Mouse (Mus musculus): ENCODE results near the gene Slc38a8. TPM values are rescaled to one million over a fixed set of nuclear protein-coding genes. Genes with fewer than 3 reads are reported as not detected.

Gene Slc38a8
- total RNA-seq, 2 experiments from 2014 or later: 0.21 to 0.22 TPM

- DNase-seq (ENCODE audit: low spot score in 2 of 2): no peak
These were observed 14.4 kb downstream of the Slc38a8 start for GRCm38 (mm10) chr8:119487093-119487492.

- DNase-seq (ENCODE audit: low spot score in 2 of 2): no peak
These were observed 17.2 kb downstream of the Slc38a8 start for GRCm38 (mm10) chr8:119484145-119484896.

- no peak for DNase-seq (ENCODE audit: low spot score in 2 of 2)
These were observed 22.8 kb downstream of the Slc38a8 start for GRCm38 (mm10) chr8:119478684-119479083.

GRCm38 (mm10) chr8:119468091-119468490 is 33.4 kb downstream of the Slc38a8 start:
- no peak for DNase-seq (ENCODE audit: low spot score in 2 of 2)

- DNase-seq (ENCODE audit: low spot score in 2 of 2): no peak
These were observed 34.7 kb downstream of the Slc38a8 start for GRCm38 (mm10) chr8:119466794-119467193.

GRCm38 (mm10) chr8:119466105-119466504 is 35.4 kb downstream of the Slc38a8 start:
- DNase-seq (ENCODE audit: low spot score in 2 of 2): peak; percentile 49 to 64

- no peak for DNase-seq (ENCODE audit: low spot score in 2 of 2)
These were observed 37.8 kb downstream of the Slc38a8 start for GRCm38 (mm10) chr8:119463709-119464108.

GRCm38 (mm10) chr8:119461356-119461755 is 40.1 kb downstream of the Slc38a8 start:
- peak; percentile 54 to 68 for DNase-seq (ENCODE audit: low spot score in 2 of 2)

GRCm38 (mm10) chr8:119459724-119460123 is 41.8 kb downstream of the Slc38a8 start:
- no peak for DNase-seq (ENCODE audit: low spot score in 2 of 2)

- no peak for DNase-seq (ENCODE audit: low spot score in 2 of 2)
These were observed 45.5 kb downstream of the Slc38a8 start for GRCm38 (mm10) chr8:119456045-119456444.

- no peak for DNase-seq (ENCODE audit: low spot score in 2 of 2)
These were observed 48.6 kb downstream of the Slc38a8 start for GRCm38 (mm10) chr8:119452919-119453318.

- no peak for DNase-seq (ENCODE audit: low spot score in 2 of 2)
These were observed 50.4 kb downstream of the Slc38a8 start for GRCm38 (mm10) chr8:119451131-119451530.

GRCm38 (mm10) chr8:119449627-119450026 is 51.9 kb downstream of the Slc38a8 start:
- DNase-seq (ENCODE audit: low spot score in 2 of 2): no peak

- no peak for DNase-seq (ENCODE audit: low spot score in 2 of 2)
These were observed 53.7 kb downstream of the Slc38a8 start for GRCm38 (mm10) chr8:119447781-119448170.

GRCm38 (mm10) chr8:119446990-119447780 is 54.3 kb downstream of the Slc38a8 start:
- DNase-seq (ENCODE audit: low spot score in 2 of 2): peak; percentile 45 to 59

GRCm38 (mm10) chr8:119446211-119446989 is 55.1 kb downstream of the Slc38a8 start, which contains the start of gene Necab2:
Necab2 (plus strand) TSS chr8:119446719.
- DNase-seq (ENCODE audit: low spot score in 2 of 2): peak; percentile 96

- no peak for DNase-seq (ENCODE audit: low spot score in 2 of 2)
These were observed 58.5 kb downstream of the Slc38a8 start for GRCm38 (mm10) chr8:119442970-119443369.

GRCm38 (mm10) chr8:119442013-119442412 is 59.5 kb downstream of the Slc38a8 start:
- no peak for DNase-seq (ENCODE audit: low spot score in 2 of 2)

GRCm38 (mm10) chr8:119440952-119441270 is 60.6 kb downstream of the Slc38a8 start:
- DNase-seq (ENCODE audit: low spot score in 2 of 2): no peak

- DNase-seq (ENCODE audit: low spot score in 2 of 2): peak; percentile 67 to 70
These were observed 61.1 kb downstream of the Slc38a8 start for GRCm38 (mm10) chr8:119440250-119440951.

- DNase-seq (ENCODE audit: low spot score in 2 of 2): no peak
These were observed 61.6 kb downstream of the Slc38a8 start for GRCm38 (mm10) chr8:119439893-119440249.

All from layer of hippocampus, postnatal 10 days (tissue).